Mouse (Mus musculus): ENCODE measurements around the gene Kcnd3. TPM values are rescaled to one million over a fixed set of nuclear protein-coding genes. Genes with fewer than 3 reads are reported as not detected.

Gene Kcnd3
- total RNA-seq, 2 experiments from 2014 or later: 49.4 to 55.7 TPM

- intact Hi-C loops (cut with DNase I): no loop called here
- DNase-seq (ENCODE audit: low spot score in 2 of 2): peak in 1 of 2 experiments; percentile 96
These were observed 254.4 kb downstream of the Kcnd3 start for GRCm38 (mm10) chr3:105706366-105707020.

DNA sequence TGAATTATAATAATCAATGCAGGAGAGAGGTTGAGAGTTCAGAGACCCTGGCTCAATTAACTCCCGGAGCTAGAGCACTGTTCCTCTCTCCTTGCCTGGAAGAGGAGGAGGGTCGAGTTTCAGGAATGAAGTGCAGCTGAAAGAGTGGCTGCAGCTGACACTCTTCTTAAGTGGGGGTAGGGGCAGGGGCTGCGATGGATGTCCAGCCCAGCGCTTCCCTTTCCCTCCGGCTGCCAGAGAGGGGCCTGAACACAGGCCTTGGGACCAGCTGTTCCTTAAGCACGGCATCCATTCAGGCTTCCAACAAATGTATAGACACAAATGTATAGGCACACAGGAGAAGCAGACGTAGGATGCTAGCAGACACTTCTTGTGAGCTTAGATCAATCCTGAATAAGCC lies 255.5 kb downstream of the Kcnd3 start:
- intact Hi-C loops (cut with DNase I): no loop called here
- no peak for DNase-seq (ENCODE audit: low spot score in 2 of 2)

- peak in 1 of 2 experiments; percentile 67 for DNase-seq (ENCODE audit: low spot score in 2 of 2)
- intact Hi-C loops (cut with DNase I): no loop called here
These were observed 258.1 kb downstream of the Kcnd3 start for GRCm38 (mm10) chr3:105710246-105710645.

- DNase-seq (ENCODE audit: low spot score in 2 of 2): no peak
- intact Hi-C loops (cut with DNase I): no loop called here
These were observed 259.6 kb downstream of the Kcnd3 start for GRCm38 (mm10) chr3:105711741-105712140.

DNA sequence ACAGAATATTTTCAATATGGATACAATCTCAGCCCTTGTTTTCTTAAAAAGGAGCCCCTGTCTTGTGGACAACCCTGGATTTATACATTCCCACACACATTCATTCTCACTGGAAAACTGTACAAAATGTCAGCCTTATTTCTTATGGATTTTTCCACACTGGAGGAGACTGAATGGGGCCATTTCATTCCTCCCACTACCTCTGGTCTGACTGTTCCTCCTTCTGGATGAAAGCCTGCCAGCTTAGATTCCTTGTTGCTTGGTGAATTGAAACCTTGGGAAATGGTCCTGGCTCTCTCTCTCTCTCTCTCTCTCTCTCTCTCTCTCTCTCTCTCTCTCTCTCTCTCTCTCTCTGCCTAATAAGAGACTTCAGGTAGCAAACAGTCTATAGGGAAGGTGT lies 260.7 kb downstream of the Kcnd3 start:
- intact Hi-C loops (cut with DNase I): no loop called here
- DNase-seq (ENCODE audit: low spot score in 2 of 2): peak in 1 of 2 experiments; percentile 71

DNA sequence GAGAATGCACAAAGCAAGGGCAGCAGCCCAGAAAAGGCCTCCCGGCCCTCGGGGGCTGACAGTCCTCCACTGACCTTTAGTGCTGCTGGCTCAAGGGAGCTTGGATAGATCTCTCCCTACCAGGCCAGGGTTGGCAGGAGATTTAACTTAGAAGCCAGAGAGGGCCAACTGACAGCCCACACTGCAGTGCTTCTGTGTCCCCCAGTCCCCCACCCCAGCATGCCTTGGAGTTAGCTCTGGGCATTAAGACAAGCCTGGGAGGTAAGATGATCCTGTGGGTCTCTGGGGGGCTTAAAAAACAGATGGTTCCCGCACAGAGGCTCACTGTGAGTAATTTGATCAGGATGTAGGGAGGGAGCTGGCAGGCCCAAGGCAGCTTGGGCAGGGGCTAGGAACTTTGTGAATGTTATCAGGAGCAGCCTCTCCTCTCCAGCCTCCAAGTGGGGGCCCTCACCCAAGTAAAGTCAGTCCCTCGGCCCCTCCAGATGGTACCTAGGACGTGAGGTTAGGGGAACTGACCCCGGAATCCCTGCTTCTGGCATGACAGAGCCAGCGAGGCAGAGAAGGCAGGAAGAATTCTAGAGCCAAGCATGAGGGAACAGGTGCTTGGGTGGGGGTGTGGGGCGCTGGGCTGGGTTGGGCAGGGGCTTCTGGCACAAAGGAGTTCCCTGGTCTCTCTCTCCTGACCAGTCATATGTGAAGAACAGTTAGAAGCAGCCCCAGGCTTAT lies 262.1 kb downstream of the Kcnd3 start:
- no peak for DNase-seq (ENCODE audit: low spot score in 2 of 2)
- intact Hi-C loops (cut with DNase I): no loop called here

- intact Hi-C loops (cut with DNase I): no loop called here
- no peak for DNase-seq (ENCODE audit: low spot score in 2 of 2)
These were observed 262.7 kb downstream of the Kcnd3 start for GRCm38 (mm10) chr3:105714820-105715167.

- peak in 1 of 2 experiments; percentile 71 for DNase-seq (ENCODE audit: low spot score in 2 of 2)
- intact Hi-C loops (cut with DNase I): loop anchor here (1.0 kb wide), 1 partner anchor 11 kb away; no protein-coding TSS in a partner anchor
These were observed 264.3 kb downstream of the Kcnd3 start for GRCm38 (mm10) chr3:105716353-105717000.

- intact Hi-C loops (cut with DNase I): loop anchor here (2.0 kb wide), 1 partner anchor 31 kb away; the partner anchor contains the start of gene Ddx20
- DNase-seq (ENCODE audit: low spot score in 2 of 2): no peak
These were observed 265.9 kb downstream of the Kcnd3 start for GRCm38 (mm10) chr3:105717856-105718555.

- intact Hi-C loops (cut with DNase I): loop anchor here (2.0 kb wide), 1 partner anchor 32 kb away; the partner anchor contains the start of gene Ddx20
- no peak for DNase-seq (ENCODE audit: low spot score in 2 of 2)
These were observed 266.6 kb downstream of the Kcnd3 start for GRCm38 (mm10) chr3:105718746-105719145.

DNA sequence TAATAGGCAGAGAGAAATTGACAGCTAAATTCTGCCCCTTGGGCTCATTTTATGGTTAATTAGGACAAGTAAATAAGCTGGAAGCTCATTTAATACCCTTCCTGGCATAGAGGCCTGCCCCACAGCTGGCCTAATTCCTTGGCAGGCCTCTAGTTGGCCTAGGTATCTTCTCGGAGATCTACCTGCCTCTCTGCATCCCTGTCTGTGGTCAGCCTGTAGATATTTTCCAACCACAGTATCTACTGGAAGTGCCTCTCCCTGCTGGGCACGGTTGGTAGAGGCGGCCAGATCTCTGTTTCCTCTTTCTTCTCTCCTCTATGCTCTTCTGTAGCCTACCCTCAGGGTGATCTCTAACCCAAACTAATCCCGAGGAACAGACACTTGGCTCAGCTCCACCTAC lies 267.8 kb downstream of the Kcnd3 start:
- DNase-seq (ENCODE audit: low spot score in 2 of 2): peak in 1 of 2 experiments; percentile 18
- intact Hi-C loops (cut with DNase I): loop anchor here (2.0 kb wide), 1 partner anchor 33 kb away; the partner anchor contains the start of gene Ddx20

DNA sequence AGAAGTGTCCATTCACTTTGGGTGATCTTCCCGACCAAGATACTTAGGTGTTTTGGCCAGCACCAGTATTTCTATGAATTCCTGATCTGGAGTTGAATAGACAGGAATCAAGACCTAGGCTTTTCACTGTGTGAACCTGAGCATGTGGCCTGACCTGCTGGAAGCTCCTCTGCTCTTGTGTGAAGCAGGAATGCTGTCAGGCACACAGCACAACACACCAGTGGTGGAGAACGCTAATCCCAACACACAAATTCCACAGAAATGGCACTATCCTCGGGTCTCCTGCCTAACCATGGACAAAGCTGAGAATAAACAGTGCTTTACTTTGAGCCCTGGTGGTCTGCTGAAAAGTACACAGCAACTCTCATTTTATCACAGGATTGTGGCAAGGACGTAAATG lies 268.4 kb downstream of the Kcnd3 start:
- intact Hi-C loops (cut with DNase I): no loop called here
- peak in 1 of 2 experiments; percentile 42 for DNase-seq (ENCODE audit: low spot score in 2 of 2)

GRCm38 (mm10) chr3:105721681-105722201 lies 269.6 kb downstream of the Kcnd3 start:
- peak in 1 of 2 experiments; percentile 24 for DNase-seq (ENCODE audit: low spot score in 2 of 2)
- intact Hi-C loops (cut with DNase I): no loop called here

GRCm38 (mm10) chr3:105722510-105722909 lies 270.4 kb downstream of the Kcnd3 start:
- no peak for DNase-seq (ENCODE audit: low spot score in 2 of 2)
- intact Hi-C loops (cut with DNase I): no loop called here

Other genes with a start within 250 kb of the Kcnd3 start
- gene Ddx20, start 235.2 kb downstream of the Kcnd3 start, total RNA-seq (2021): 10 to 100 TPM; 10.8 to 11.8 TPM